Mouse (Mus musculus) right cerebral cortex, postnatal 4 days (tissue): ENCODE measurements around the gene Gm17535.
"Not testable (repeated sequence)": the region's sequence is repeated elsewhere in the genome, so short reads cannot be mapped to it uniquely, and the experiment has no call there.

Experiments
- DNase-seq: peaks from one replicate; pipeline ENCODE4 v3.0.0-alpha.2; 2022

Gm17535 gene

DNA sequence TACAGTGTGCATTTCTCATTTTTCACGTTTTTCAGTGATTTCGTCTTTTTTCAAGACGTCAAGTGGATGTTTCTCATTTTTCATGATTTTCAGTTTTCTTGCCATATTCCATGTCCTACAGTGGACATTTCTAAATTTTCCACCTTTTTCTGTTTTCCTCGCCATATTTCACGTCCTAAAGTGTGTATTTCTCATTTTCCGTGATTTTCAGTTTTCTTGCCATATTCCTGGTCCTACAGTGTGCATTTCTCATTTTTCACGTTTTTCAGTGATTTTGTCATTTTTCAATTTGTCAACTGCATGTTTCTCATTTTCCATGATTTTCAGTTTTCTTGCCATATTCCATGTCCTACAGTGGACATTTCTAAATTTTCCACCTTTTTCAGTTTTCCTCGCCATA lies at the start of gene Gm17535:
Gm17535 (plus strand) TSS at position 301 of the 400 bp plus-strand sequence.
- not testable (repeated sequence) for DNase-seq

DNA sequence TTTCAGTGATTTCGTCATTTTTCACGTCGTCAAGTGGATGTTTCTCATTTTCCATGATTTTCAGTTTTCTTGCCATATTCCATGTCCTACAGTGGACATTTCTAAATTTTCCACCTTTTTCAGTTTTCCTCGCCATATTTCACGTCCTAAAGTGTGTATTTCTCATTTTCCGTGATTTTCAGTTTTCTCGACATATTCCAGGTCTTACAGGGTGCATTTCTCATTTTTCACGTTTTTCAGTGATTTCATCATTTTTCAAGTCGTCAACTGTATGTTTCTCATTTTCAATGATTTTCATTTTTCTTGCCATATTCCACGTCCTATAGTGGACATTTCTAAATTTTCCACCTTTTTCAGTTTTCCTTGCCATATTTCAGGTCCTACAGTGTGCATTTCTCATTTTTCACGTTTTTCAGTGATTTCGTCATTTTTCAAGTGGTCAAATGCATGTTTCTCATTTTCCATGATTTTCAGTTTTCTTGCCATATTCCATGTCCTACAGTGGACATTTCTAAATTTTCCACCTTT lies 33.9 kb upstream of the Gm17535 start, which contains the start of gene Gm10722:
Gm10722 (plus strand) TSS at position 478 of the 528 bp plus-strand sequence.
- DNase-seq: not testable (repeated sequence)

DNA sequence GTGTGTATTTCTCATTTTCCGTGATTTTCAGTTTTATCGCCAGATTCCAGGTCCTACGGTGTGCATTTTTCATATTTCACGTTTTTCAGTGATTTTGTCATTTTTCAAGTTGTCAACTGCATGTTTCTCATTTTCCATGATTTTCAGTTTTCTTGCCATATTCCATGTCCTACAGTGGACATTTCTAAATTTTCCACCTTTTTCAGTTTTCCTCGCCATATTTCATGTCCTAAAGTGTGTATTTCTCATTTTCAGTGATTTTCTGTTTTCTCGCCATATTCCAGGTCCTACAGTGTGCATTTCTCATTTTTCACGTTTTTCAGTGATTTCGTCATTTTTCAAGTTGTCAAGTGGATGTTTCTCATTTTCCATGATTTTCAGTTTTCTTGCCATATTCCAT lies 33.4 kb upstream of the Gm17535 start:
- not testable (repeated sequence) for DNase-seq

DNA sequence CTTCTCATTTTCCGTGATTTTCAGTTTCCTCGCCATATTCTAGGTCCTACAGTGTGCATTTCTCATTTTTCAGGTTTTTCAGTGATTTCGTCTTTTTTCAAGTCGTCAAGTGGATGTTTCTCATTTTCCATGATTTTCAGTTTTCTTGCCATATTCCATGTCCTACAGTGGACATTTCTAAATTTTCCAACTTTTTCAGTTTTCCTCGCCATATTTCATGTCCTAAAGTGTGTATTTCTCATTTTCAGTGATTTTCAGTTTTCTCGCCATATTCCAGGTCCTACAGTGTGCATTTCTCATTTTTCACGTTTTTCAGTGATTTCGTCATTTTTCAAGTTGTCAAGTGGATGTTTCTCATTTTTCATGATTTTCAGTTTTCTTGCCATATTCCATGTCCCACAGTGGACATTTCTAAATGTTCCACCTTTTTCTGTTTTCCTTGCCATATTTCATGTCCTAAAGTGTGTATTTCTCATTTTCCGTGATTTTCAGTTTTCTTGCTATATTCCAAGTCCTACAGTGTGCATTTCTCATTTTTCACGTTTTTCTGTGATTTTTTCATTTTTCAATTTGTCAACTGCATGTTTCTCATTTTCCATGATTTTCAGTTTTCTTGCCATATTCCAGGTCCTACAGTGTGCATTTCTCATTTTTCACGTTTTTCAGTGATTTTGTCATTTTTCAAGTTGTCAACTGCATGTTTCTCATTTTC lies 32.3 kb upstream of the Gm17535 start:
- DNase-seq: peak; percentile 15

DNA sequence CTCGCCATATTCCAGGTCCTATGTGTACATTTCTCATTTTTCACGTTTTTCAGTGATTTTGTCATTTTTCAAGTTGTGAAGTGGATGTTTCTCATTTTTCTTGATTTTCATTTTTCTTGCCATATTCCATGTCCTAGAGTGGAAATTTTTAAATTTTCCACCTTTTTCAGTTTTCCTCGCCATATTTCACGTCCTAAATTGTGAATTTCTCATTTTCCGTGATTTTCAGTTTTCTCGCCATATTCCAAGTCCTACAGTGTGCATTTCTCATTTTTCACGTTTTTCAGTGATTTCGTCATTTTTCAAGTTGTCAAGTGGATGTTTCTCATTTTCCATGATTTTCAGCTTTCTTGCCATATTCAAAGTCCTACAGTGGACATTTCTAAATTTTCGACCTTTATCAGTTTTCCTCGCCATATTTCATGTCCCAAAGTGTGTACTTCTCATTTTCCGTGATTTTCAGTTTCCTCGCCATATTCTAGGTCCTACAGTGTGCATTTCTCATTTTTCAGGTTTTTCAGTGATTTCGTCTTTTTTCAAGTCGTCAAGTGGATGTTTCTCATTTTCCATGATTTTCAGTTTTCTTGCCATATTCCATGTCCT lies 31.5 kb upstream of the Gm17535 start, which contains the start of gene Gm11168:
Gm11168 (plus strand) TSS at position 553 of the 603 bp plus-strand sequence.
- DNase-seq: not testable (repeated sequence)

DNA sequence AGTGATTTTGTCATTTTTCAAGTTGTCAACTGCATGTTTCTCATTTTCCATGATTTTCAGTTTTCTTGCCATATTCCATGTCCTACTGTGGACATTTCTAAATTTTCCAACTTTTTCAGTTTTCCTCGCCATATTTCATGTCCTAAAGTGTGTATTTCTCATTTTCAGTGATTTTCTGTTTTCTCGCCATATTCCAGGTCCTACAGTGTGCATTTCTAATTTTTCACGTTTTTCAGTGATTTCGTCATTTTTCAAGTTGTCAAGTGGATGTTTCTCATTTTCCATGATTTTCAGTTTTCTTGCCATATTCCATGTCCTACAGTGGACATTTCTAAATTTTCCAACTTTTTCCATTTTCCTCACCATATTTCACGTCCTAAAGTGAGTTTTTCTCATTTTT lies 28.2 kb upstream of the Gm17535 start:
- not testable (repeated sequence) for DNase-seq

DNA sequence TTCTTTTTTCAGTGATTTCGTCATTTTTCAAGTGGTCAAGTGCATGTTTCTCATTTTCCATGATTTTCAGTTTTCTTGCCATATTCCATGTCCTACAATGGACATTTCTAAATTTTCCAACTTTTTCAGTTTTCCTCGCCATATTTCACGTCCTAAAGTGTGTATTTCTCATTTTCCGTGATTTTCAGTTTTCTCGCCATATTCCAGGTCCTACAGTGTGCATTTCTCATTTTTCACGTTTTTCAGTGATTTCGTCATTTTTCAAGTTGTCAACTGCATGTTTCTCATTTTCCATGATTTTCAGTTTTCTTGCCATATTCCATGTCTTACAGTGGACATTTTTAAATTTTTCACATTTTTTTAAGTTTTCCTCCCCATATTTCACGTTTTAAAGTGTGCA lies 27.8 kb upstream of the Gm17535 start:
- DNase-seq: not testable (repeated sequence)

DNA sequence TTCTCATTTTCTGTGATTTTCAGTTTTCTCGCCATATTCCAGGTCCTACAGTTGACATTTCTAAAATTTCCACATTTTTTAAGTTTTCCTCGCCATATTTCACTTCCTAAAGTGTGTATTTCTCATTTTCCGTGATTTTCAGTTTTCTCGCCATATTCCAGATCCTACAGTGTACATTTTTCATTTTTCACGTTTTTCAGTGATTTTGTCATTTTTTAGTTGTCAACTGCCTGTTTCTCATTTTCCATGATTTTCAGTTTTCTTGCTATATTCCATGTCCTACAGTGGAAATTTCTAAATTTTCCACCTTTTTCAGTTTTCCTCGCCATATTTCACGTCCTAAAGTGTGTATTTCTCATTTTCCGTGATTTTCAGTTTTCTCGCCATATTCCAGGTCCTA lies 27.1 kb upstream of the Gm17535 start:
- DNase-seq: not testable (repeated sequence)

DNA sequence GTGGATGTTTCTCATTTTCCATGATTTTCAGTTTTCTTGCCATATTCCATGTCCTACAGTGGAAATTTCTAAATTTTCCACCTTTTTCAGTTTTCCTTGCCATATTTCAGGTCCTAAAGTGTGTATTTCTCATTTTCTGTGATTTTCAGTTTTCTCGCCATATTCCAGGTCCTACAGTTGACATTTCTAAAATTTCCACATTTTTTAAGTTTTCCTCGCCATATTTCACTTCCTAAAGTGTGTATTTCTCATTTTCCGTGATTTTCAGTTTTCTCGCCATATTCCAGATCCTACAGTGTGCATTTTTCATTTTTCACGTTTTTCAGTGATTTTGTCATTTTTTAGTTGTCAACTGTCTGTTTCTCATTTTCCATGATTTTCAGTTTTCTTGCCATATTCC lies 25.1 kb upstream of the Gm17535 start:
- not testable (repeated sequence) for DNase-seq

DNA sequence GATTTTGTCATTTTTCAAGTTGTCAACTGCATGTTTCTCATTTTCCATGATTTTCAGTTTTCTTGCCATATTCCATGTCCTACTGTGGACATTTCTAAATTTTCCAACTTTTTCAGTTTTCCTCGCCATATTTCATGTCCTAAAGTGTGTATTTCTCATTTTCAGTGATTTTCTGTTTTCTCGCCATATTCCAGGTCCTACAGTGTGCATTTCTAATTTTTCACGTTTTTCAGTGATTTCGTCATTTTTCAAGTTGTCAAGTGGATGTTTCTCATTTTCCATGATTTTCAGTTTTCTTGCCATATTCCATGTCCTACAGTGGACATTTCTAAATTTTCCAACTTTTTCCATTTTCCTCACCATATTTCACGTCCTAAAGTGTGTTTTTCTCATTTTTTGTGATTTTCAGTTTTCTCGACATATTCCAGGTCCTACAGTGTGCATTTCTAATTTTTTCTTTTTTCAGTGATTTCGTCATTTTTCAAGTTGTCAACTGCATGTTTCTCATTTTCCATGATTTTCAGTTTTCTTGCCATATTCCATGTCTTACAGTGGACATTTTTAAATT lies 22.3 kb upstream of the Gm17535 start:
- not testable (repeated sequence) for DNase-seq

DNA sequence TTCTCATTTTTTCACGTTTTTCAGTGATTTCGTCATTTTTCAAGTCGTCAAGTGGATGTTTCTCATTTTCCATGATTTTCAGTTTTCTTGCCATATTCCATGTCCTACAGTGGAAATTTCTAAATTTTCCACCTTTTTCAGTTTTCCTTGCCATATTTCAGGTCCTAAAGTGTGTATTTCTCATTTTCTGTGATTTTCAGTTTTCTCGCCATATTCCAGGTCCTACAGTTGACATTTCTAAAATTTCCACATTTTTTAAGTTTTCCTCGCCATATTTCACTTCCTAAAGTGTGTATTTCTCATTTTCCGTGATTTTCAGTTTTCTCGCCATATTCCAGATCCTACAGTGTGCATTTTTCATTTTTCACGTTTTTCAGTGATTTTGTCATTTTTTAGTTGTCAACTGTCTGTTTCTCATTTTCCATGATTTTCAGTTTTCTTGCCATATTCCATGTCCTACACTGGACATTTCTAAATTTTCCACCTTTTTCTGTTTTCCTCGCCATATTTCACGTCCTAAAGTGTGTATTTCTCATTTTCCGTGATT lies 21.6 kb upstream of the Gm17535 start, which contains the start of gene Gm10721:
Gm10721 (plus strand) TSS at position 408 of the 547 bp plus-strand sequence.
- not testable (repeated sequence) for DNase-seq

DNA sequence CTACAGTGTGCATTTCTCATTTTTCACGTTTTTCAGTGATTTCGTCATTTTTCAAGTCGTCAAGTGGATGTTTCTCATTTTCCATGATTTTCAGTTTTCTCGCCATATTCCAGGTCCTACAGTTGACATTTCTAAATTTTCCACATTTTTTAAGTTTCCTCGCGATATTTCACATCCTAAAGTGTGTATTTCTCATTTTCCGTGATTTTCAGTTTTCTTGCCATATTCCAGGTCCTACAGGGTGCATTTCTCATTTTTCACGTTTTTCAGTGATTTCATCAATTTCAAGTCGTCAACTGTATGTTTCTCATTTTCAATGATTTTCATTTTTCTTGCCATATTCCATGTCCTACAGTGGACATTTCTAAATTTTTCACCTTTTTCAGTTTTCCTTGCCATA lies 19.0 kb upstream of the Gm17535 start, which contains the start of gene Gm10720:
Gm10720 (plus strand) TSS at position 301 of the 400 bp plus-strand sequence.
- DNase-seq: not testable (repeated sequence)

DNA sequence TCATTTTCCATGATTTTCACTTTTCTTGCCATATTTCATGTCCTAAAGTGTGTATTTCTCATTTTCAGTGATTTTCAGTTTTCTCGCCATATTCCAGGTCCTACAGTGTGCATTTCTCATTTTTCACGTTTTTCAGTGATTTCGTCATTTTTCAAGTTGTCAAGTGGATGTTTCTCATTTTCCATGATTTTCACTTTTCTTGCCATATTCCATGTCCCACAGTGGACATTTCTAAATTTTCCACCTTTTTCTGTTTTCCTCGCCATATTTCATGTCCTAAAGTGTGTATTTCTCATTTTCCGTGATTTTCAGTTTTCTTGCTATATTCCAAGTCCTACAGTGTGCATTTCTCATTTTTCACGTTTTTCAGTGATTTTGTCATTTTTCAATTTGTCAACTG lies 18.5 kb upstream of the Gm17535 start:
- not testable (repeated sequence) for DNase-seq

DNA sequence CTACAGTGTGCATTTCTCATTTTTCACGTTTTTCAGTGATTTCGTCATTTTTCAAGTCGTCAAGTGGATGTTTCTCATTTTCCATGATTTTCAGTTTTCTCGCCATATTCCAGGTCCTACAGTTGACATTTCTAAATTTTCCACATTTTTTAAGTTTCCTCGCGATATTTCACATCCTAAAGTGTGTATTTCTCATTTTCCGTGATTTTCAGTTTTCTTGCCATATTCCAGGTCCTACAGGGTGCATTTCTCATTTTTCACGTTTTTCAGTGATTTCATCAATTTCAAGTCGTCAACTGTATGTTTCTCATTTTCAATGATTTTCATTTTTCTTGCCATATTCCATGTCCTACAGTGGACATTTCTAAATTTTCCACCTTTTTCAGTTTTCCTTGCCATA lies 17.3 kb upstream of the Gm17535 start, which contains the start of gene Gm10719:
Gm10719 (plus strand) TSS at position 301 of the 400 bp plus-strand sequence.
- DNase-seq: not testable (repeated sequence)

DNA sequence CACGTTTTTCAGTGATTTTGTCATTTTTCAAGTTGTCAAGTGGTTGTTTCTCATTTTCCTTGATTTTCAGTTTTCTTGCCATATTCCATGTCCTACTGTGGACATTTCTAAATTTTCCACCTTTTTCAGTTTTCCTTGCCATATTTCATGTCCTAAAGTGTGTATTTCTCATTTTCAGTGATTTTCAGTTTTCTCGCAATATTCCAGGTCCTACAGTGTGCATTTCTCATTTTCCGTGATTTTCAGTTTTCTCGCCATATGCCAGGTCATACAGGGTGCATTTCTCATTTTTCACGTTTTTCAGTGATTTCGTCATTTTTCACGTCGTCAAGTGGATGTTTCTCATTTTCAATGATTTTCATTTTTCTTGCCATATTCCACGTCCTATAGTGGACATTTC lies 15.5 kb upstream of the Gm17535 start:
- DNase-seq: peak; percentile 32

DNA sequence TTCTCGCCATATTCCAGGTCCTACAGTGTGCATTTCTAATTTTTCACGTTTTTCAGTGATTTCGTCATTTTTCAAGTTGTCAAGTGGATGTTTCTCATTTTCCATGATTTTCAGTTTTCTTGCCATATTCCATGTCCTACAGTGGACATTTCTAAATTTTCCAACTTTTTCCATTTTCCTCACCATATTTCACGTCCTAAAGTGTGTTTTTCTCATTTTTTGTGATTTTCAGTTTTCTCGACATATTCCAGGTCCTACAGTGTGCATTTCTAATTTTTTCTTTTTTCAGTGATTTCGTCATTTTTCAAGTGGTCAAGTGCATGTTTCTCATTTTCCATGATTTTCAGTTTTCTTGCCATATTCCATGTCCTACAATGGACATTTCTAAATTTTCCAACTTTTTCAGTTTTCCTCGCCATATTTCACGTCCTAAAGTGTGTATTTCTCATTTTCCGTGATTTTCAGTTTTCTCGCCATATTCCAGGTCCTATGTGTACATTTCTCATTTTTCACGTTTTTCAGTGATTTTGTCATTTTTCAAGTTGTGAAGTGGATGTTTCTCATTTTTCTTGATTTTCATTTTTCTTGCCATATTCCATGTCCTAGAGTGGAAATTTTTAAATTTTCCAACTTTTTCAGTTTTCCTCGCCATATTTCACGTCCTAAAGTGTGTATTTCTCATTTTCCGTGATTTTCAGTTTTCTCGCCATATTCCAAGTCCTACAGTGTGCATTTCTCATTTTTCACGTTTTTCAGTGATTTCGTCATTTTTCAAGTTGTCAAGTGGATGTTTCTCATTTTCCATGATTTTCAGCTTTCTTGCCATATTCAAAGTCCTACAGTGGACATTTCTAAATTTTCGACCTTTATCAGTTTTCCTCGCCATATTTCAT lies 14.3 kb upstream of the Gm17535 start:
- DNase-seq: peak; percentile 2

DNA sequence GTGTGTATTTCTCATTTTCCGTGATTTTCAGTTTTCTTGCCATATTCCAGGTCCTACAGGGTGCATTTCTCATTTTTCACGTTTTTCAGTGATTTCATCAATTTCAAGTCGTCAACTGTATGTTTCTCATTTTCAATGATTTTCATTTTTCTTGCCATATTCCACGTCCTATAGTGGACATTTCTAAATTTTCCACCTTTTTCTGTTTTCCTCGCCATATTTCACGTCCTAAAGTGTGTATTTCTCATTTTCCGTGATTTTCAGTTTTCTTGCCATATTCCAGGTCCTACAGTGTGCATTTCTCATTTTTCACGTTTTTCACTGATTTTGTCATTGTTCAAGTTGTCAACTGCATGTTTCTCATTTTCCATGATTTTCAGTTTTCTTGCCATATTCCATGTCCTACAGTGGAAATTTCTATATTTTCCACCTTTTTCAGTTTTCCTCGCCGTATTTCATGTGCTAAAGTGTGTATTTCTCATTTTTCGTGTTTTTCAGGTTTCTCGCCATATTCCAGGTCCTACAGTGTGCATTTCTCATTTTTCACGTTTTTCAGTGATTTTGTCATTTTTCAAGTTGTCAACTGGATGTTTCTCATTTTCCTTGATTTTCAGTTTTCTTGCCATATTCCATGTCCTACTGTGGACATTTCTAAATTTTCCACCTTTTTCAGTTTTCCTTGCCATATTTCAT lies 11.9 kb upstream of the Gm17535 start:
- not testable (repeated sequence) for DNase-seq

DNA sequence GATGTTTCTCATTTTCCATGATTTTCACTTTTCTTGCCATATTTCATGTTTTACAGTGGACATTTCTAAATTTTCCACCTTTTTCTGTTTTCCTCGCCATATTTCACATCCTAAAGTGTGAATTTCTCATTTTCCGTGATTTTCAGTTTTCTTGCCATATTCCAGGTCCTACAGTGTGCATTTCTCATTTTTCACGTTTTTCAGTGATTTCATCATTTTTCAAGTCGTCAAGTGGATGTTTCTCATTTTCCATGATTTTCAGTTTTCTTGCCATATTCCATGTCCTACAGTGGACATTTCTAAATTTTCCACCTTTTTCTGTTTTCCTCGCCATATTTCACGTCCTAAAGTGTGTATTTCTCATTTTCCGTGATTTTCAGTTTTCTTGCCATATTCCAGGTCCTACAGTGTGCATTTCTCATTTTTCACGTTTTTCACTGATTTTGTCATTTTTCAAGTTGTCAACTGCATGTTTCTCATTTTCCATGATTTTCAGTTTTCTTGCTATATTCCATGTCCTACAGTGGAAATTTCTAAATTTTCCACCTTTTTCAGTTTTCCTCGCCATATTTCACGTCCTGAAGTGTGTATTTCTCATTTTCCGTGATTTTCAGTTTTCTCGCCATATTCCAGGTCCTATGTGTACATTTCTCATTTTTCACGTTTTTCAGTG lies 11.0 kb upstream of the Gm17535 start, which contains the start of gene Gm10718:
Gm10718 (plus strand) TSS at position 236 of the 673 bp plus-strand sequence.
- not testable (repeated sequence) for DNase-seq

DNA sequence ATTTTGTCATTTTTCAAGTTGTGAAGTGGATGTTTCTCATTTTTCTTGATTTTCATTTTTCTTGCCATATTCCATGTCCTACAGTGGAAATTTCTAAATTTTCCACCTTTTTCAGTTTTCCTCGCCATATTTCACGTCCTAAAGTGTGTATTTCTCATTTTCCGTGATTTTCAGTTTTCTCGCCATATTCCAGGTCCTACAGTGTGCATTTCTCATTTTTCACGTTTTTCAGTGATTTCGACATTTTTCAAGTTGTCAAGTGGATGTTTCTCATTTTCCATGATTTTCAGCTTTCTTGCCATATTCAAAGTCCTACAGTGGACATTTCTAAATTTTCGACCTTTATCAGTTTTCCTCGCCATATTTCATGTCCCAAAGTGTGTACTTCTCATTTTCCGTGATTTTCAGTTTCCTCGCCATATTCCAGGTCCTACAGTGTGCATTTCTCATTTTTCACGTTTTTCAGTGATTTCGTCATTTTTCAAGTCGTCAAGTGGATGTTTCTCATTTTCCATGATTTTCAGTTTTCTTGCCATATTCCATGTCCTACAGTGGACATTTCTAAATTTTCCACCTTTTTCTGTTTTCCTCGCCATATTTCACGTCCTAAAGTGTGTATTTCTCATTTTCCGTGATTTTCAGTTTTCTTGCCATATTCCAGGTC lies 10.3 kb upstream of the Gm17535 start:
- not testable (repeated sequence) for DNase-seq

DNA sequence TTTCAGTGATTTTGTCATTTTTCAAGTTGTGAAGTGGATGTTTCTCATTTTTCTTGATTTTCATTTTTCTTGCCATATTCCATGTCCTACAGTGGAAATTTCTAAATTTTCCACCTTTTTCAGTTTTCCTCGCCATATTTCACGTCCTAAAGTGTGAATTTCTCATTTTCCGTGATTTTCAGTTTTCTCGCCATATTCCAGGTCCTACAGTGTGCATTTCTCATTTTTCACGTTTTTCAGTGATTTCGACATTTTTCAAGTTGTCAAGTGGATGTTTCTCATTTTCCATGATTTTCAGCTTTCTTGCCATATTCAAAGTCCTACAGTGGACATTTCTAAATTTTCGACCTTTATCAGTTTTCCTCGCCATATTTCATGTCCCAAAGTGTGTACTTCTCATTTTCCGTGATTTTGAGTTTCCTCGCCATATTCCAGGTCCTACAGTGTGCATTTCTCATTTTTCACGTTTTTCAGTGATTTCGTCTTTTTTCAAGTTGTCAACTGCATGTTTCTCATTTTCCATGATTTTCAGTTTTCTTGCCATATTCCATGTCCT lies 9.4 kb upstream of the Gm17535 start, which contains the start of gene Gm10717:
Gm10717 (plus strand) TSS at position 506 of the 556 bp plus-strand sequence.
- DNase-seq: not testable (repeated sequence)
